In the genomic region with DNA sequence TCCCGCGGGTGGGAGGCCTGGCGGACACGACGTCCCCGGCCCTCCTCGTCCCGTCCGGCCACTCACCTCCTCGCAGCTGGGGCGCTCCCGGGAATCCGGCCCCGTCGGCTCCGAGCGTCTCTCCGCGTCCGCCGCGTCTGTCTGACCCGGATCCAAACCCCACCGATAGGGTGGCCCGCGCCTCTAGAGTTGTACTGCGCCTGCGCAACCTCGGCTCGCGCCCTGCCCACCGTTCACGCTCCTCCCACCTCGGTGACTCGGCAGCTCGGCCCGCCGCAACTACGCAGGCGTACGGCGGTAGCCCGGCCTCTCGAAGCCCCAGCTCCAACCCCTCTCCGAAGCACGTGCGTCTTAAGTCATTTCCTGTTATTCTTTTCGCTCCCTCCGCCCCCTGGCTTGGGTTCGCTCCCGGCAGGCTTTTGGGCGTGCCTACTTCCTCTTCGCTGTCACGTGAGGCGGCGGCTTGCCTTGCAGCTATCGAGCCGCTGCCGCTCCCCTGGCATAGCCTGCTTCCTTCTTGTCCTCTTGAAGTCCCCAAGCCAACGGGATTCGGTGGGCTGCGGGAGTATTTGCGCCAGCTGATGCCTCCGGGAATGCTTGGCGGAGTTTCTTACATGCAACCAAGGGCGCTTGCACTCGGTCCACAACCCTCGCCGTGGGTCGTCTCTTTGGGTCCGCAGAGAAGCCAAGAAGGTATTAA, we compare ENCODE assay signal across 8 mouse cellular contexts. TPM values are rescaled to one million over a fixed set of nuclear protein-coding genes. Genes with fewer than 3 reads are reported as not detected.
A peak's percentile ranks its signal among the peaks of the same experiment; 100 is the strongest.
DNase-seq lines count a peak whose midpoint lies in the region; ATAC-seq lines count a peak whose summit lies in the region.

No protein-coding gene starts in this region.

- peaks cover 25% of the 10 kb centered on the region for H3K4me1 ChIP-seq in hindbrain, embryonic 14.5 days (replicated peaks; ENCODE audit: control insufficient read depth, insufficient read depth, low read length)

- peak; percentile 99 for ATAC-seq in hindbrain, embryonic 14.5 days (ENCODE audit: low FRiP score)

- no peaks in the 10 kb centered on the region for H3K9me3 ChIP-seq in hindbrain, embryonic 14.5 days (ENCODE audit: control insufficient read depth, low read length)

- H3K4me3 ChIP-seq in hindbrain, embryonic 14.5 days (replicated peaks; ENCODE audit: low read length): peak overlapping the region; percentile 97

- H3K4me2 ChIP-seq in hindbrain, embryonic 14.5 days (replicated peaks): peak overlapping the region; percentile 95

- under 1% methylated on average over 61 of the region's 71 CpGs for WGBS in hindbrain, embryonic 14.5 days

- peaks cover 13% of the 10 kb centered on the region for H3K36me3 ChIP-seq in hindbrain, embryonic 14.5 days (replicated peaks; ENCODE audit: control insufficient read depth, insufficient read depth)

- no peaks in the 10 kb centered on the region for H3K27me3 ChIP-seq in hindbrain, embryonic 14.5 days (ENCODE audit: control insufficient read depth, insufficient read depth, low read length)

- peak overlapping the region; percentile 83 for H3K9ac ChIP-seq in hindbrain, embryonic 14.5 days

- DNase-seq in R1 (ENCODE audit: low read depth, low spot score): peak; percentile 100
- DNase-seq in cerebellum, postnatal 25 days: peak; percentile 99
- DNase-seq in frontal cortex, postnatal 25 days (ENCODE audit: low spot score in 2 of 2): peak; percentile 94 to 98
- peak; percentile 98 for DNase-seq in hindbrain, embryonic 14.5 days (ENCODE audit: low spot score)
- DNase-seq in layer of hippocampus, postnatal 36 days: peak; percentile 100
- DNase-seq in lung, postnatal 36 days: peak; percentile 99
- peak; percentile 100 for DNase-seq in retina, postnatal 1 day
- DNase-seq in urinary bladder, adult 18-20 months (ENCODE audit: low spot score in 2 of 2): peak; percentile 98 to 100

- H3K27ac ChIP-seq in hindbrain, embryonic 14.5 days: peak overlapping the region; percentile 81

RNA-seq across cellular contexts. Expression of a gene that starts 5.0 kb away (rescaled TPM):
- polyA plus RNA-seq in hindbrain, embryonic 14.5 days (2014; fragmentation: Nextera tagmentation; extraction: Ambion mirVana): 74.8 and 78.9 TPM in 2 replicates
- total RNA-seq in layer of hippocampus, postnatal 36 days (2021): 10 to 100 TPM; 19.0 to 19.5 TPM

RNA-seq across cellular contexts. Expression of a gene that starts 18.8 kb away (rescaled TPM):
- polyA plus RNA-seq in hindbrain, embryonic 14.5 days (2014; fragmentation: Nextera tagmentation; extraction: Ambion mirVana): 121 and 137 TPM in 2 replicates
- 10 to 100 TPM; 62.0 to 72.9 TPM for total RNA-seq in layer of hippocampus, postnatal 36 days (2021)

RNA-seq across cellular contexts. Expression of a gene that starts 21.7 kb away (rescaled TPM):
- 0.27 and 0.37 TPM in 2 replicates for polyA plus RNA-seq in hindbrain, embryonic 14.5 days (2014; fragmentation: Nextera tagmentation; extraction: Ambion mirVana)
- total RNA-seq in layer of hippocampus, postnatal 36 days (2021): under 1 TPM; 0.45 to 0.63 TPM

RNA-seq across cellular contexts. Expression of a gene that starts 52.9 kb away (rescaled TPM):
- 16.3 and 18.7 TPM in 2 replicates for polyA plus RNA-seq in hindbrain, embryonic 14.5 days (2014; fragmentation: Nextera tagmentation; extraction: Ambion mirVana)
- total RNA-seq in layer of hippocampus, postnatal 36 days (2021): 10 to 100 TPM; 19.2 to 20.9 TPM

Comparison
In these comparisons a context has a peak if more than half of its experiments do, and no peak if none do; other contexts are left out.
1. Peak in every context shown above with its lines: DNase-seq, ATAC-seq, H3K4me3 ChIP-seq and H3K27ac ChIP-seq.